In the genomic region with DNA sequence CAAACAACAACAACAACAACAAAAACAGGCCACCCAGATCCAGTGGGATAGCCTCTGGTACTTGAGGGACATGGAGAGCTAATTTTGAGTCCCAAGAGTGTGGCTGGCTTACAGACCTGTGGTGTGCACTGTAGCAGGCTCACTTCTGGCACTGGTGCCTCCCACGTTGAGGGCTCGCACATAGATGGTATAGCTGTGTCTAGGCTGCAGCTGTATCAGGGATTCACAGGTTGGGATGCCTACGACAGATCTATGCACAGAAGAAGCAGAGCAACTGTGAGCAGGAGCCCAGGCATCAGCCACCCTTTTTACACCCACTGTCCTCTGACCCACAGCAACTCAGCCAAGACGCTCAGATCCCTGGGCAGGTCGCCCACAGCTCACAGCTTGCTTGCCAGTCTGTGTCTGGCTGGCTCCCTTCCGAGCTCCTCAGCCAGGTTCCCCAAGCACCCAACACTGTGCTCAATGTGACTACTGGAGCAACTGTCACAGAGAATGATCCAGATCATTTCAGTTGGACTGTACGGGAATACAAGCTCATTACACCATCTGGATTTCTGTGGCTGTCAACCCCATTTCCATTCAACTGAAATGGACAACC, we compare ENCODE assay signal across 8 mouse cellular contexts. TPM values are rescaled to one million over a fixed set of nuclear protein-coding genes. Genes with fewer than 3 reads are reported as not detected.
A peak's percentile ranks its signal among the peaks of the same experiment; 100 is the strongest.
DNase-seq lines count a peak whose midpoint lies in the region.

No protein-coding gene starts in this region.

- intact Hi-C loops in gastrocnemius, postnatal 36 days (cut with DNase I), result no loop called here

- peak; percentile 50 to 75 for DNase-seq in kidney, adult 8-10 months
- no peak for DNase-seq in kidney, postnatal 4 days
- peak; percentile 26 for DNase-seq in cerebellum, adult 18-20 months
- DNase-seq in gastrocnemius, postnatal 36 days, result peak; percentile 67 to 84
- DNase-seq in layer of hippocampus, postnatal 36 days, result peak; percentile 68 to 78
- no peak for DNase-seq in MN1 (ENCODE audit: low spot score)
- no peak for DNase-seq in c-Kit-positive CD71-positive TER-119-positive erythroid progenitor cells, embryonic 14.5 days (ENCODE audit: low spot score)
- DNase-seq in neural tube, embryonic 10.5 days (ENCODE audit: extremely low spot score, low spot score), result no peak

RNA-seq across cellular contexts. Expression of a gene that starts 24.7 kb away (rescaled TPM):
- 100 to 1,000 TPM; 283 to 325 TPM for total RNA-seq in gastrocnemius, postnatal 36 days (2021)
- total RNA-seq in layer of hippocampus, postnatal 36 days (2021), result under 1 TPM; 0.33 to 0.35 TPM

RNA-seq across cellular contexts. Expression of a gene that starts 29.0 kb away (rescaled TPM):
- 1 to 10 TPM; 7.1 to 7.7 TPM for total RNA-seq in gastrocnemius, postnatal 36 days (2021)
- 10 to 100 TPM; 17.9 to 19.7 TPM for total RNA-seq in layer of hippocampus, postnatal 36 days (2021)

RNA-seq across cellular contexts. Expression of a gene that starts 43.9 kb away (rescaled TPM):
- total RNA-seq in gastrocnemius, postnatal 36 days (2021), result 1 to 10 TPM; 2.3 to 3.5 TPM
- total RNA-seq in layer of hippocampus, postnatal 36 days (2021), result not detected

RNA-seq across cellular contexts. Expression of a gene that starts 48.3 kb away (rescaled TPM):
- total RNA-seq in gastrocnemius, postnatal 36 days (2021), result under 1 TPM; 0.59 to 0.62 TPM
- 100 to 1,000 TPM; 163 to 170 TPM for total RNA-seq in layer of hippocampus, postnatal 36 days (2021)

Comparison
In these comparisons a context has a peak if more than half of its experiments do, and no peak if none do; other contexts are left out.
1. DNase-seq: peak in kidney, adult 8-10 months (2 of 2), cerebellum, adult 18-20 months (2 of 2), gastrocnemius, postnatal 36 days (2 of 2) and layer of hippocampus, postnatal 36 days (2 of 2); none in kidney, postnatal 4 days (0 of 2), MN1 (single experiment), c-Kit-positive CD71-positive TER-119-positive erythroid progenitor cells, embryonic 14.5 days (single experiment) and neural tube, embryonic 10.5 days (single experiment).
2. RNA of a gene that starts 24.7 kb away (total RNA-seq): 283 to 325 TPM in gastrocnemius, postnatal 36 days; 0.33 to 0.35 TPM in layer of hippocampus, postnatal 36 days; every median in the first group is over 100 times any median in the second.